Mouse (Mus musculus) E14TG2a.4 (cell line): Measurements from ENCODE around the gene Olfr1113.
"Not testable (repeated sequence)": the region's sequence is repeated elsewhere in the genome, so short reads cannot be mapped to it uniquely, and the experiment has no call there.

Source experiments
- H3K27me3 ChIP-seq: 2 replicates; pipeline ENCODE4 v1.6.1; 2014; ENCODE audit warnings: low read length, control low read depth; ENCODE audit not compliant: insufficient read depth
- H3K36me3 ChIP-seq: 2 replicates; pipeline ENCODE4 v1.6.1; 2014; ENCODE audit warnings: low read length, control low read depth; ENCODE audit not compliant: insufficient read depth
- H3K4me1 ChIP-seq: replicated peaks from 2 replicates; pipeline ENCODE4 v1.6.1; 2014; ENCODE audit warnings: low read depth, low read length, control low read depth
- H3K4me3 ChIP-seq: replicated peaks from 2 replicates; pipeline ENCODE4 v1.5.1; 2014; ENCODE audit warnings: mild to moderate bottlenecking, low read length
- H3K9me3 ChIP-seq: 2 replicates; pipeline ENCODE4 v1.6.1; 2014; ENCODE audit warnings: low read length, control low read depth
- CTCF ChIP-seq: conservative IDR thresholded peaks from 2 replicates; pipeline ENCODE4 v1.5.1; 2014; ENCODE audit warnings: low read length
- NANOG ChIP-seq: IDR thresholded peaks from 2 replicates; pipeline ENCODE4 v1.6.1; 2014; ENCODE audit warnings: borderline replicate concordance, low read length, mixed read lengths
- POU5F1 ChIP-seq: IDR thresholded peaks from 2 replicates; pipeline ENCODE4 v1.6.1; 2014; ENCODE audit warnings: low read length, borderline replicate concordance

Olfr1113 gene

DNA sequence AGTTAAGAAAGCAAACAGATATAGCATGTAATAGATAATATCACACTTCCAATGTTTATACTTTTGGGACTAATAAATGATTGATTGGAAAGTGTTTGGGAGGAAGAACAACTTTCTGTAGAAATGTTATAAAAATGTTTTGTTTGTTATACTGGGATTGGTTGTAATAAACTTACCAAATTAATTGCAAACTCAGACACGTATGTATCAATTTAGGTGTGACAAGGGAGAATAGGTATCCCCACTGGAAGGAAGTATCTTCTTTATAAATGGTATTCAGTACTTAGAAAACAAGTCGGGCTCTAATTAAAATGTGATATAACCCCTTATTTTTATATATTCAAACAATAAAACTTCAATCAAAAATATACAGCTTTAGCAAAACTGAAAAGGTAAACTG lies at the start of gene Olfr1113:
Olfr1113 (plus strand) TSS at position 301 of the 400 bp plus-strand sequence.
- H3K4me1 ChIP-seq, result no peaks in the 10 kb centered on the region
- H3K36me3 ChIP-seq, result no peaks in the 10 kb centered on the region
- H3K9me3 ChIP-seq, result 0 out of 2 replicates have a peak, but pooled peaks cover 5% of the 10 kb centered on the region
- TF ChIP-seq NANOG (no peak), CTCF (no peak)
- H3K4me3 ChIP-seq, result no peak within 1 kb of the TSS
- no peaks in the 10 kb centered on the region for H3K27me3 ChIP-seq

DNA sequence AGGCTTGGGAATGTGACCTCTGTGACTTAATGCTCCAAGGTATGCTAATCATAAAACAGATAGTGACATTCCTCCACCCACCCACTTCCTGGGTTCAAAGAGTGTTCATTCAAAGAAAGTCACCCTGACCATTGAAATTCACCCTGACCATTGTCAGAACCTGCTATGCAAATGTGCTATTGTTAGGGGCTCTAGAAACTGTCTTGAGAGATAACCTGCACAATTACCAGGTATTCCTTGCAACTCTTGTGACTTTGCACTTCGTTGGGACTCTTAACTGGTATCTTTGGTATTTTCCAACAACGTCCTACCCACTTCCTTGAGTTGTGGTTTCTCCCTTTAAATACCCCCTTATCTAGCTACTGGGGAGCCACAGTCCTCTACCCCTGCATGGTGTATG lies 41.0 kb upstream of the Olfr1113 start:
- not testable (repeated sequence) for H3K27me3 ChIP-seq, H3K4me3 ChIP-seq, H3K36me3 ChIP-seq, H3K4me1 ChIP-seq
- H3K9me3 ChIP-seq, result peaks cover 25% of the 10 kb centered on the region

DNA sequence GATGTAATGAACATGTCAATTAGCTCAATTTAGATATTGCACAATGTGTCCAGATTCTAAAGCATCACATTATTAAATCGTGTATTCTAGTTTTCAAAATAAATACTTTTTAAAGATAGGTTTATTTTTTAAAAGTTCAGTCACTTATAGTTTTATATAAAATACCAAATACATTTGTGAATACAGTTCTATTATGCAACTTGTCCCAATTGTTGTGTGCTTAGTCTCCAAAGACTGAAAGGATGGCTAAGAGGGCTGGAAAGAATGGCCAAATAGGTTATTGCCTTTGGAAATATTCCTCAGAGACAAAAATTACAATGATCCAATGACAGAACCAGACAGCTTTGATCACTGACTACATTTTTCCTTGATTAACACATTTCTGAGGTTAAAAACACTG lies 21.3 kb upstream of the Olfr1113 start, which contains the start of gene Olfr1112:
Olfr1112 (plus strand) TSS at position 301 of the 400 bp plus-strand sequence.
- TF ChIP-seq POU5F1 (no peak), NANOG (no peak), CTCF (no peak)
- H3K27me3 ChIP-seq, result no peaks in the 10 kb centered on the region
- no peaks in the 10 kb centered on the region for H3K36me3 ChIP-seq
- no peaks in the 10 kb centered on the region for H3K9me3 ChIP-seq
- H3K4me1 ChIP-seq, result no peaks in the 10 kb centered on the region
- no peak within 1 kb of the TSS for H3K4me3 ChIP-seq

DNA sequence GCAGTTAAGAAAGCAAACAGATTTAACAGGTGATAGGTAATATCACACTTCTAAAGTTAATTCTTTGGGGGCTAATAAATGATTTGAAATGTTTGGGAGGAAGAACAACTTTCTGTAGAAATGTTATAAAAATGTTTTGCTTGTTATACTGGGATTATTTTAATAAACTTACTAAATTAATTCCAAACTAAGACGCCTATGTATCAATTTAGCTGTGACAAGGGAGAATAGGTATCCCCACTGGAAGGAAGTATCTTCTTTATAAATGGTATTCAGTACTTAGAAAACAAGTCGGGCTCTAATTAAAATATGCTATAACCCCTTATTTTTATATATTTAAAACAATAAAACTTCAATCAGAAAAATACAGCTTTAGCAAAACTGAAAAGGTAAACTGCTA lies 38.9 kb downstream of the Olfr1113 start, which contains the start of gene Olfr1115:
Olfr1115 (plus strand) TSS at position 301 of the 400 bp plus-strand sequence.
- no peaks in the 10 kb centered on the region for H3K36me3 ChIP-seq
- H3K4me3 ChIP-seq, result no peak within 1 kb of the TSS
- H3K27me3 ChIP-seq, result no peaks in the 10 kb centered on the region
- TF ChIP-seq NANOG, result no peak
- no peak for TF ChIP-seq CTCF
- TF ChIP-seq POU5F1, result no peak
- H3K9me3 ChIP-seq, result no peaks in the 10 kb centered on the region
- no peaks in the 10 kb centered on the region for H3K4me1 ChIP-seq
